ENCODE assay signal across 8 mouse cellular contexts in genomic region chr7:80993834-80994662, GRCm38 (mm10). TPM values are rescaled to one million over a fixed set of nuclear protein-coding genes. Genes with fewer than 3 reads are reported as not detected.
DNase-seq lines count a peak whose midpoint lies in the region; ATAC-seq lines count a peak whose summit lies in the region.

No protein-coding gene starts in this region.

- peak; percentile 89 for ATAC-seq in kidney, embryonic 15.5 days (replicated peaks; ENCODE audit: low FRiP score)
- peak; percentile 83 for ATAC-seq in heart, embryonic 15.5 days (replicated peaks; ENCODE audit: insufficient number of reproducible peaks, insufficient read depth, low FRiP score, low read depth)
- peak; percentile 69 for ATAC-seq in liver, embryonic 11.5 days (replicated peaks; ENCODE audit: low FRiP score)

- H3K27ac ChIP-seq in kidney, embryonic 15.5 days: peak overlapping the region; percentile 97
- H3K27ac ChIP-seq in heart, embryonic 15.5 days: peak overlapping the region; percentile 98
- H3K27ac ChIP-seq in liver, embryonic 11.5 days (ENCODE audit: low read depth, low read length): peak overlapping the region; percentile 96

- no peak for DNase-seq in kidney, adult 11 months
- peak; percentile 78 for DNase-seq in NIH3T3 (ENCODE audit: low read depth)
- DNase-seq in embryo, embryonic 9.5 days (ENCODE audit: extremely low spot score): peak; percentile 87
- DNase-seq in liver, embryonic 11.5 days (ENCODE audit: low spot score): peak; percentile 70
- DNase-seq in natural killer cell, adult 2 months (ENCODE audit: low spot score in 2 of 2): peak; percentile 66 to 73
- no peak for DNase-seq in urinary bladder, postnatal 36 days (ENCODE audit: low spot score in 2 of 2)

- H3K4me2 ChIP-seq in kidney, embryonic 15.5 days: peak overlapping the region; percentile 88
- peak overlapping the region; percentile 73 for H3K4me2 ChIP-seq in heart, embryonic 15.5 days
- peak overlapping the region; percentile 93 for H3K4me2 ChIP-seq in liver, embryonic 11.5 days

- H3K9me3 ChIP-seq in kidney, embryonic 15.5 days (replicated peaks): no peaks in the 10 kb centered on the region
- H3K9me3 ChIP-seq in heart, embryonic 15.5 days (replicated peaks): no peaks in the 10 kb centered on the region
- H3K9me3 ChIP-seq in liver, embryonic 11.5 days (ENCODE audit: control insufficient read depth, low read length): no peaks in the 10 kb centered on the region

- no peaks in the 10 kb centered on the region for H3K27me3 ChIP-seq in kidney, embryonic 15.5 days
- no peaks in the 10 kb centered on the region for H3K27me3 ChIP-seq in heart, embryonic 15.5 days
- H3K27me3 ChIP-seq in liver, embryonic 11.5 days (replicated peaks; ENCODE audit: control insufficient read depth, insufficient read depth, low read length): no peaks in the 10 kb centered on the region

- peak overlapping the region; percentile 99 for H3K4me3 ChIP-seq in kidney, embryonic 15.5 days (replicated peaks)
- H3K4me3 ChIP-seq in heart, embryonic 15.5 days: peak overlapping the region; percentile 80
- H3K4me3 ChIP-seq in liver, embryonic 11.5 days (ENCODE audit: low read depth, low read length): peak overlapping the region; percentile 99

- WGBS in kidney, embryonic 15.5 days: 1% methylated on average over 57 of the region's 58 CpGs
- WGBS in heart, embryonic 15.5 days: under 1% methylated on average over 38 of the region's 58 CpGs
- under 1% methylated on average over 53 of the region's 58 CpGs for WGBS in liver, embryonic 11.5 days

- H3K9ac ChIP-seq in kidney, embryonic 15.5 days: peak overlapping the region; percentile 99
- peak overlapping the region; percentile 99 for H3K9ac ChIP-seq in heart, embryonic 15.5 days
- peak overlapping the region; percentile 97 for H3K9ac ChIP-seq in liver, embryonic 11.5 days (ENCODE audit: low read depth, low read length)

- H3K4me1 ChIP-seq in kidney, embryonic 15.5 days: peaks cover 40% of the 10 kb centered on the region
- H3K4me1 ChIP-seq in heart, embryonic 15.5 days (replicated peaks): peaks cover 37% of the 10 kb centered on the region
- H3K4me1 ChIP-seq in liver, embryonic 11.5 days (replicated peaks; ENCODE audit: control insufficient read depth, insufficient read depth, low read length): peaks cover 53% of the 10 kb centered on the region

- H3K36me3 ChIP-seq in kidney, embryonic 15.5 days: no peaks in the 10 kb centered on the region
- H3K36me3 ChIP-seq in heart, embryonic 15.5 days: no peaks in the 10 kb centered on the region
- 0 out of 2 replicates have a peak, but pooled peaks cover 2% of the 10 kb centered on the region for H3K36me3 ChIP-seq in liver, embryonic 11.5 days (ENCODE audit: control insufficient read depth, insufficient read depth, low read length)

RNA-seq across cellular contexts. Expression of gene Zfp592, which starts 0.6 kb away (rescaled TPM):
- polyA plus RNA-seq in kidney, embryonic 15.5 days (2015; fragmentation: Nextera tagmentation; extraction: Ambion mirVana): 14.1 and 16.2 TPM in 2 replicates
- 8.5 and 9.4 TPM in 2 replicates for polyA plus RNA-seq in heart, embryonic 15.5 days (2015; fragmentation: Nextera tagmentation; extraction: Ambion mirVana)
- polyA plus RNA-seq in liver, embryonic 11.5 days (2014; fragmentation: Nextera tagmentation; extraction: Ambion mirVana): 20.9 and 26.2 TPM in 2 replicates

RNA-seq across cellular contexts. Expression of gene Sec11a, which starts 46.5 kb away (rescaled TPM):
- 217 and 223 TPM in 2 replicates for polyA plus RNA-seq in kidney, embryonic 15.5 days (2015; fragmentation: Nextera tagmentation; extraction: Ambion mirVana)
- 129 and 148 TPM in 2 replicates for polyA plus RNA-seq in heart, embryonic 15.5 days (2015; fragmentation: Nextera tagmentation; extraction: Ambion mirVana)
- 180 and 200 TPM in 2 replicates for polyA plus RNA-seq in liver, embryonic 11.5 days (2014; fragmentation: Nextera tagmentation; extraction: Ambion mirVana)

Comparison
In these comparisons a context has a peak if more than half of its experiments do, and no peak if none do; other contexts are left out.
1. DNase-seq: peak in NIH3T3 (single experiment), embryo, embryonic 9.5 days (single experiment), liver, embryonic 11.5 days (single experiment) and natural killer cell, adult 2 months (2 of 2); none in kidney, adult 11 months (single experiment) and urinary bladder, postnatal 36 days (0 of 2).
2. Peak in every context shown above with its lines, with median percentiles within 50 percentile points of each other: ATAC-seq, H3K27ac ChIP-seq, H3K4me2 ChIP-seq, H3K4me3 ChIP-seq and H3K9ac ChIP-seq.